Mouse (Mus musculus): ENCODE data around the gene Nkd2.

Gene Nkd2

DNA sequence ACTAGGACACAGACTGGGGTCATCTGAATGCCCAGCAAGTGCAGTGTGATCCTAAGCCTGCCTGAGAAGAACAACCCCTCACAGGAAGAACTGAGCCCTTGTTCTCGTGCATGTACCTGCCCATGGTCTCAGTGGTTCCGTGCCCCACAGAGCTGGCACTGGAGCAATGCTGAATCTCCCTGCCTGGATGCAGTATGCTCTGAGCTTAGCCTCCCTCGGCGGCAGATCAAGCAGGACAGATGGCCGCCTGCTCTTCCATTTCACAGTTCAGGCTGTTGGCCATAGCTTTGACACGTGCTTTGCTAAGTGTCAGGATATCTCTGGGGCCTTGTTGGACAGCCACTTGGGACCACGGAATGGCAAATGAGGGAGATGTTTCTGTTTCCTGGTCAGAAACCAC, 33.2 kb downstream of the Nkd2 start:
- DNase-seq = peak; percentile 29

DNA sequence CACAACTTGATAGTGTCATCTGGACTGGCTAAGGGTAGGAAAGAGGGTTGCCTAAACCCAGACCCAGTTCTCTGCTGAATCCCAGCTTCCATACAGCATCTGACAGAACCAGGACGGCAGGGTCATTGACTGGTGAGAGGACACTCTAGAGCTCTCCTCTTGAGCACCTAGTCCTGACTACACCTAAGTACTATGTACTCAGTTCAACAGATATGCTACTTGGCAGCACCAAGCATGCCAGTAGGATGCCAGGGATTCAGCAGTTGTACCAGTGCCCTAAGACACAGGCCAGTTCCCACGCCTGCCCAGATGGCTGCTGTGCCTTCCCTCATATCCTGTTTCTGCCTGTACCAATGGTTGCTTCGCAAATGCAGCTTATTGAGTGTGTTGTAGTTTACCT, 34.5 kb downstream of the Nkd2 start:
- no peak for DNase-seq

DNA sequence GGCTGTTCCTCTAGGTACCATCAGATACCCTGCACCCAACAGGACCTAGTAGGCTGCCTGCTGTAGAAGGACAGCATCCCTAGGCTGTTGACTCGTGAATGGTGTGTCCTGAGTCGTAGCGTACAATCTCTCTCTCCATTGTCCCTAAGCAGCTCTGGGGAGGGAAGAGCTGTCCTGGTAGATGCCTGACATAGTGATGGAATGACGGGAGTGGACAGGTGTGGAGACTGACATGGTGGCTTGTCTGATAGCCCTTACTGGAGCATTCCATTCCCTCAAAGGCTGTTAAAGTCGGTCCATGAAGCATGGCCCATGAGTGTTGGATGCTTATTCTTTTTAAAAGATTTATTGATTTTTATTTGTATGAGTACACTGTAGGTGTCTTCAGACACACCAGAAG, 42.5 kb downstream of the Nkd2 start:
- DNase-seq = no peak

DNA sequence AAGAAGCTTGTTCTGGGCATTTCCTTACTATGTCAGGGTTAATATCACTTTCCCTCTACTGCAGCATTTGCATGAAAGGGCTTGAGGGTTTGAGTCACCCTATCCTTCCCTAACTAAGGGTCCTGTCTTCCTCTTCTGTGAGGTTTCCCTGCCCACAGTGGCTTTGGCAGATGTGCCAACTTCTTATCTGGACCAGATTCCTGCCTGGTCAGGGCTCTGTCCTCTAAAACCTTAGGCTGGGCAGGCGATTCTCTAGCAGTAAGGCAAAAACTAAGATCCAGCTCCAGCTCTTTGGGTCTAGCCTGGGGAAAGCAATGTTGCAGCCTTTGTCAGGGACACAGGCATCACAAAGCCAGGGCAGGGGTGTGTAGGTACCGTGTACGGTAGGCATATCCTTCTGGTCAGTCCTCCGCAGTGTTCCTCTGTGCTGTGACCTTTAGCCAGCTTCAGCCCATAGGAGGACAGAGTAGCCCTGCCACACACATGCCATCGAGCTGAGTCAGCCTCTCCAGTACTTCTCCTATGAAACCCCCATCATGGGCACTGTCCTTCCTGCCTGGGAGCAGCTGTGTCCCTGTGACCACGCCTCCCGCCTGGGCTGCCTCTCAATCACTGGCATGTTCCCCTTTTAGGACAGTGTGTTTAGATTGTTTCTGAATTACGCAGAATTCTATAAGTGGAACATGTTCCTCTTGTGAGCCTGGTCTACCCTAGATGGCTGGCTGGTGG, 43.8 kb downstream of the Nkd2 start:
- DNase-seq = no peak

DNA sequence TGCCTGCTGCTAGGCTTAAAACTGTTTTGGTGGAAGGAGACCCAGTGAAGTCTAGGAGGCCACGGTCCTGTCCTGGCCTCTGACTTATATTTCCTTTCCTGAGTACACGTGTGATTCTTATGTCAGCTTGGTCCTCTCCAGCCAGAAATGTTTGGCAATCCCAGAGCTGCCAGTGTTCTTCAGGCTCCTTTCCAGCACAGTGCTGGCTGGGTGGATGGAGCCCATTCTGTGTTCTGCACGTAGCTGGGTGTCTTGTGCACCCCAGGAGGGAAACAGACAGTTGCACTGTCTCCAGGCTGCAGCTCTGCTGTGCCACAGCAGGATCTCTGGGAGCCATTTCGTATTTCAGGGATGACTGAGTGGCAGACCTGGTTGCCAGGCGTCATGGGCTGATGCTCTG, 48.3 kb downstream of the Nkd2 start:
- no peak for DNase-seq

DNA sequence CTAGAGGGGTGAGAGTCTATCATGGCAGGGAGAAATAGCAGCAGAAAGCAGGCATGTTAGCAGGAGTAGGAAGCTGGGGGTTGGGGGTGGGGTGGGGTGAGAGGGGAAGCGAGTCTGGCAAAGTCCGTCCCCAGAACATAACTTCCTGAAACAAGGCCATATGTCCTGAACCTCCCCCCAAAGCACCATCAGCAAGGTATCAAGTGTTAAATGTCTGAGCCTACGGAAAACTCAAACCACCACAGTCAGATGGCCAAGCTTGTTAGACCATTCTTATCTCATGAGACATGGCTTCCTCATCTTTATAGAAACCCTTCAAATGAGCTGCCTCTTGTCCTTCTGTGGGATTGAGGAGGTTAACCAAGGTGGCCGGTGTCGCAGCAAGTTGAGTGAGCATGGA, 54.3 kb downstream of the Nkd2 start:
- DNase-seq = no peak

DNA sequence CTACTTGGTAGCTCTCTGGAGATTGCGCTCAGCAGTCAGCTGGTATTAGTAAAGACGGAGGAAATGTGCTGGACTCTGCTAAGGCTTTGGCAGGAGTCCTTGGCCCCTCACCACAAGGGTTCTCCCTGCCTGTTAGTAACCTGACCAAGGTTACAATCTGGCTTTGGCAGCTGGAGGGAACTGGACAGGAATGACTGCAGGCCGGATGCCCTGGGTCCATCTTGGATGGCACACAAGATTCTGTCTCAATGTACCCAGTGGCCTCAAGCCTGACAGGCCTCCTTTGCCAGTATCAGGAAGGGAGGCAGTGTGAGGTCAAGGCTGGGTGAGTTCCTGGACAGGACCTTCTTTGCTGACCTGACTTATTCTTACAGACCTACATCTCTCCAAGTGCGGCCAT, 55.3 kb downstream of the Nkd2 start:
- no peak for DNase-seq

DNA sequence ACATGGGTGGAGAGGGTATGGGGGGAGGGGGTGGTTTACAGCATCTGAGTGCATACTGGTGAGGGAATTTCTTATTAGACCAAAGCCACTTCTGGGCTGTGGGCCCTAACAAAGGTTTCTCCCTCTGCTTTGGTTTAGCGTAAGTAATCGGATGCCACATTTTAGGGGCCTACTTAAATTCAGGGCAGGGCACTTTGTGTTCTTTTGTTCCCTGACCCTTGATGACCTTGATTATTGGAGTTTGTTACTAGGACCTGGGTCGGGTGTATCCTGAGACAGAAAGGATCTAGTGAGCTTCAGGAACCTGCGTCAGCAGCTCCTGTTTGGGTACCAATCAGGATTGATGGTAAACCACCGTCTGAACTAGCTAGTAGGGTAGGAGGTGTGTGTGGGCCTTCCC, 64.9 kb downstream of the Nkd2 start:
- DNase-seq = no peak

DNA sequence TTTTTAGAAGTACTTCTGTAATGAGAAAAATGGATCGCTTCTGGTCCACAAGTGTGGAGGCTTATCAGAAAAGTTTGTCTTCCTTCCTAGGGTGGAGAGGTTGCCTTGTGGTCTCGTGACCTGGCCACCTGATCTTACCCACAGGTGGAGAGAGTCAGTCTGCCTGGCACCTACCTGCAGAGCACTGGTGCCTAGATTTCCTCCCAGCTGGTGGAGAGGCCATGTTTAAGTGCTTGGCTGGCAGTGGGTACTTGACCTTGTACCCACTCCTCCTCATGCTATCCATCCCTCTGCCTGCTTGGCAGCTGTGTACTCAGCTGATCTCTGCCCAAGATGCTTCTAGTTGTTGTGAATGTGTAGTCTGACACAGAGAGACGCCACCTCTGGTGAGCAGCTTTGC, 69.9 kb downstream of the Nkd2 start:
- DNase-seq = no peak

DNA sequence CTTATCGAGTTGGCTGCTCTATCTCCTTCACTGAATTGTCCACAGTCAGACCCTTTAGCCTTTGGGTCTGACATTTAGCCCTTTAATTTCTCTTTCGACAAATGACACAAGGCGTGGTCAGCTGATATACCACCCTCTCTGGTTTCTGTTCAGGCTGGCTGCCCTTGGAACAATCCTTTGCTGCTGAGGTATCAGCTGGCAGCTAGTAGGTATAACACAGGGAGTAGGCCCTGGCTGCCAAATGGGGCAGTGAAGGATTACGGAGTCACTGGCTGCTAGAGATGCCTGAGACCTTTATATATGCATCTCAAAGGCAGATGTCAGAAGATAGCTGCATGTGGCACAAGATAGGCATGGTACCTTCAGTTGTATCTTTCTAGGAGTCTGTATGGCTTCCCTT, 71.6 kb downstream of the Nkd2 start:
- no peak for DNase-seq

DNA sequence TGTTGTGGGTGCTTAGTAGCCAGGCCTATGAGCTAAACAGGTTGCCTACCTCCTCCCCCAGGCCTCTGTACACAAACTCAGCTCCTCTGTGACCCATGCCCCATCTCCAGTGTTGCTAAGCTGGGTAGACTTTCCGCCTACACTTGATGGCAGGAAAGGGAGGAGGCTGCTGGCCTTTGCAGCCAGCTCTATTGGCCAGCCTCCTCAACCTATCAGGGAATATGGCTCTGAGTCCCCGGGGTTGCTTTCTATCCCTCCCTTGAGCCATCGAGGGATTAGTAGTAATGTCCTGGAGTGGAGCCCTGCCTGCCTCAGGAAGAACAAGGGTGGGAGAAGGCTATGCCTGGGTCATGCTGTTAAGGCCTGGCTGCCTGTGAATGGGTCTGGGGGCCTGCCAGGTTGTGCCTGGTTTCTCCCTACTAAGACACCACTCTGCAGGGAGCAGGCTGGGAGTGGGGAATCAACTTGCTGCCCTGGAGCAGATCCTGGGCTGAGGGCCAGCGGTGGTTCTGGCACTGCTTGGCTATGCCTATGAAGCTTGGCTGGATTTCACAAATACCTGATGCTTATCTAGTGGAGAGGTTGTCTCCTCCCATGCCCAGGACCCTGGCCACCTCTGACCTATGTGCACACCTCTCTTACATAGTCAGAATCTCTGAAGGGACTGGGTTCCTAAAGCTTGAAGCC, 73.8 kb downstream of the Nkd2 start:
- DNase-seq = no peak

DNA sequence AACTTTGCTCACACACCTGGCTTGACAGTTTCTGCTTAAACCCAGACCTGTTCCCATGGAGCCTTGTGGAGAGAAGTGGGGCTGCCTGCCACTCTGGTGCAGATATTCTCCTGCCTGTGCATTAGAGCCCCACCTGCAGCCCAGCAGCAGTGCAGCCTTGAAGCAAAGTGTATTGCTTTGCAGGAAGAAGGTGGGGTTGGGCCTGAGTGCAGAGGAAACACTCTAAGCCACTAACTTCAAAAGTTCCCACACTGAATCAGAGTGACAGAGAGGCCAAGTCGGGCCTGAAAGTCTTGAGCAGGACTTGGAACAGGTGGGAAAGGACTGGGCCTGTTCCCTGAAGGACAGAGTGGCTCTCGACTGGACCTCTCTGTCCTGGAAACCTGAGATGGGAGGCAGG, 74.8 kb downstream of the Nkd2 start:
- no peak for DNase-seq

DNA sequence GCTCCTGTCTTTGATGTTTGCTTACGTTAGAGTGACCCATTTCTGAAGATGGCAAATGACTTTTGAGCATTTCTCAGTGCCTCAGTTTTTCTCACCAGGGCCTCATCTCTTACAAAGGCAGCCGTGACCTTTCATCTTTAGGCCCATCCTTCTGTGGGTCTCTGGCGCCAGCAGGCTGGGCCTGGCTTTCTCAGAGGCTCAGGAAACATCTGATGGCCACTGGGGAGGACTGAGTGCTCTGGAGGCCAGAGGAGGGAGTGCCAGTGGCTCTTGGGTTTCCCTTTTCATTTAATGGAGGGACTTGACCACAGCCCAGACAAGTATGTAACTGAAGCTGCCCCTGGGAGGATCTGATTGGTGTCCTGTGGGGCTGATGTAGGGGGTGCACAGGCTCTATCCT, 76.3 kb downstream of the Nkd2 start:
- no peak for DNase-seq

DNA sequence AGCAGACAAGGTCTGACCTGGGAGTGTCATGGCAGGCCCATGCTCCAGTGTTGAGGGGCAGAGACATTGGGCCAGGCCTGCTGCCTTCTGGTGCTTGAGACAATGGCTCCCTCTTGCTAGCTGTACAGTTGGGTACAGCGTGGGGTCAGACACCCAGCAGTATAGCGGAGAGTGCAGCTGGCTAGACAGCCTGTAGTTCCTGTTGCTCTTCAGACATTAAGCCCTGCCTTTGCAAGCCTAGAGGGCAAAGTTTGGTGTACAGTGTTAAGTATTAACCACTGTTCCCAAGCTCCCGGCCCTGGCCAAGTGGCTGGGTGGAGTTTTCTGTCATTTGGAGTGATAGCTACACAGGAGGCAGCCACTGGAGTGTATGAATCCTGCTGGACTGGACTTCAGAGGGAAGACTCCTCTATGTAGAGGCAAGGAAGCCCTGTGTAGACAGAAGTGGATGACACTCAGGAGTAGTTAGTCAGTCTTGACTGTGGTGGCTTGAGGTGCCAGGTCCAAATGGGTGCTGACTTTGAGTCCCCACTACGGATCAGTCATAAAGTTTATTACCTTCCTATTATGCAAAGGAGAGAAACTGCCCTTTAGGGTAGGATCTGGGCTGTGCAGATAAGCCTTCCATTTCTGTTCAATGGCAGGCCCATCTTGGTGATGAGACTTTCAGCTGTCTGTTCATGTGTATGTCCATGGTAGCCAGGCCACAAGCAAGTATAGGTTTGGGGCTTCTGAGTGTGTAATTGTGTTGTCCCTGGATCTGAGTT, 77.3 kb downstream of the Nkd2 start:
- no peak for DNase-seq

Data from cerebellum, adult 11-12 months (tissue).